Mouse (Mus musculus) layer of hippocampus, adult 9-10 months (tissue): Measurements from ENCODE around the gene Sp7.

Source experiments
- DNase-seq: peaks from one replicate; pipeline ENCODE4 v3.0.0; 2022; ENCODE audit warnings: low spot score

Gene Sp7

DNA sequence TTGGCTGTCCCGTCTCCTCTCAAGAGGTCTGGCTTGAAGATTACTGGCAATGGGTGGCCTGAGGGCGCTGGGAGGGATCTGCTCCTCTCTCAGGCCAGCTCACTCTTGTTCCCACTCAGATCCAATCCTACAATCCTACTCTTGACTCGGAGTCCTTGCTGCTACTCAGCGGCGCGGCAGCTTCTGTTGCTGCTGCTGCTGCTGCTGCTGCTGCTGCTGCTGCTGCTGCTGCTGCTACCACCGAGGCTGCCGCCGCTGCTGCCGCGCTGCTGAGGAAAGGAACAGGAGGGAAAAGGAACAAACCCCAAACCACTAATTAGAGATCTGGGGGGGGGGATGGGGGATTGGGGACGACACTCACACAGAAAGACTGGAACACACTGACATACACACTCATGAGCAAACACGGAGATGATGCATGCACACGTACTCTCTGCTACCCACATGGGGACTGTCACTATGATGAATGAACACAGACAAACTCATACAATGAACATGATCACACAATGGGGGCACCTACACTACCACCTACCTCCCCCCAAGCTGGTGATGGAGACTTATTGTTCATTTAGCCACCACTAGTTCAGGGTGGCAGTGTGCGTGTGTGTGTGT lies at the start of gene Sp7:
Sp7 (minus strand) TSS at position 450 of the 612 bp plus-strand sequence.
- DNase-seq, result no peak

DNA sequence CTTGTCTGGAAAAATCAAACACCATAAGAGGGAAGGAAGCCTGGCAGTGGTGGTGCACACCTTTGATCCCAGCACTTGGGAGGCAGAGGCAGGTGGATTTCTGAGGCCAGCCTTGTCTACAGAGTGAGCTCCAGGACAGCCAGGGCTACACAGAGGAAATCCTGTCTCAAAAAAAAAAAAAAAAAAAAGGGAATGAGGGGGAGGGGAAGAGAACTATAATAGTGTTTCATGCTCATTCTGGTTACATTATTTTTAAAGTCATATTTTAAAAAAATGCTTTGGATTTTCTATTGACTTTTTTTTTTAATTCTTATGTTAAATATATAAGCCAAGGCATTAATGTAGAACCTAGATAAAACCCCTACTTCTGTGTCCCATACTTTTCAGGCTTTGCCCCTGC lies 46.7 kb upstream of the Sp7 start:
- no peak for DNase-seq

GRCm38 (mm10) chr15:102411077-102411476 lies 44.1 kb upstream of the Sp7 start:
- DNase-seq, result no peak

DNA sequence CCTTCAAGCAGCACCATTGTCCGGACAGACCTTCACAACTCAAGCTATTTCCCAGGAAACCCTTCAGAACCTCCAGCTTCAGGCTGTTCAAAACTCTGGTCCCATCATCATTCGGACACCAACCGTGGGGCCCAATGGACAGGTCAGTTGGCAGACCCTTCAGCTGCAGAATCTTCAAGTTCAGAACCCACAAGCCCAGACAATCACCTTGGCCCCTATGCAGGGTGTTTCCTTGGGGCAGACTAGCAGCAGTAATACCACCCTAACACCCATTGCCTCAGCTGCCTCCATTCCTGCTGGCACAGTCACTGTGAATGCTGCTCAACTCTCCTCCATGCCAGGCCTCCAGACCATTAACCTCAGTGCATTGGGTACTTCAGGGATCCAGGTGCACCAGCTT lies 42.3 kb upstream of the Sp7 start:
- DNase-seq, result no peak

DNA sequence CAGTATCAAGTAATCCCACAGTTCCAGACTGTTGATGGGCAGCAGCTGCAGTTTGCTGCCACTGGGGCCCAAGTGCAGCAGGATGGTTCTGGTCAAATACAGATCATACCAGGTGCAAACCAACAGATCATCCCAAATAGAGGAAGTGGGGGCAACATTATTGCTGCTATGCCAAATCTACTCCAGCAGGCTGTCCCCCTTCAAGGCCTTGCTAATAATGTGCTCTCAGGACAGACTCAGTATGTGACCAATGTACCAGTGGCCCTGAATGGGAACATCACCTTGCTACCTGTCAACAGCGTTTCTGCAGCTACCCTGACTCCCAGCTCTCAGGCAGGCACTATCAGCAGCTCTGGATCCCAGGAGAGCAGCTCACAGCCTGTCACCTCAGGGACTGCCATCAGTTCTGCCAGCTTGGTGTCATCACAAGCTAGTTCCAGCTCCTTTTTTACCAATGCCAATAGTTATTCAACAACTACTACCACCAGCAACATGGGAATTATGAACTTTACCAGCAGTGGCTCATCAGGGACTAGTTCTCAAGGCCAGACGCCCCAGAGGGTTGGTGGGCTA lies 41.7 kb upstream of the Sp7 start:
- DNase-seq, result no peak

- no peak for DNase-seq
These were observed 40.9 kb upstream of the Sp7 start for GRCm38 (mm10) chr15:102407681-102408557.

DNA sequence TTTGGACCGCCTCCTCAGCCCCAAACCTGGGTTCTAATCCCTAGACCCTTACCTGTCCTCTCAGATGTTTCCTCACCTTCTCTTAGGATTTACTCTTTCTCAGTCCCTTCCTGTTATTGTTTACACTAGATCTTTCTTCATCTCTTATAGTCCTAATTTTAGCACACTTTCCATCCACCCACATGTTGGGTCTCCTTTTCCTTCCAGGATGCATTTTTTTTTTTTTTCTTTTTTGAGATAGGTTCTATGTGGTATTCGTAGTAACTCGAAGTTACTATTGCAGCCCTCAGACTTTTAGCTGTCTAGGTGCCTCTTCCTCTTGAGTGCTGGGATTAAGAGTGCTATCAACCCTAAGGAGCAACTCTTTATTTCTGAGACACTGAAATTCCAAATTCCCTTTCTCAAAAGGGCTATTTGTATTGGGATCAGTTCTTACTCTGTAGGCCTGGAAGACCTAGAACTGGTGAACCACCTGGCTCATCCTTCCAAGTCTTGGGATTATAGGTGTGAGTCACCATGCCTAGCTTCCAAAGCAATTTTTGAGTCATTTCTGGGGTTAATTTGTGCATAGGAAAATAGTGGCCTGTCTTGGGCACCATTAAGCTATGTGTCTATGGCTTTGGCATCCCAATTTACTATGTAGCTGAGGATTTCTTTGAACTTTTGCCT lies 40.1 kb upstream of the Sp7 start:
- DNase-seq, result no peak

DNA sequence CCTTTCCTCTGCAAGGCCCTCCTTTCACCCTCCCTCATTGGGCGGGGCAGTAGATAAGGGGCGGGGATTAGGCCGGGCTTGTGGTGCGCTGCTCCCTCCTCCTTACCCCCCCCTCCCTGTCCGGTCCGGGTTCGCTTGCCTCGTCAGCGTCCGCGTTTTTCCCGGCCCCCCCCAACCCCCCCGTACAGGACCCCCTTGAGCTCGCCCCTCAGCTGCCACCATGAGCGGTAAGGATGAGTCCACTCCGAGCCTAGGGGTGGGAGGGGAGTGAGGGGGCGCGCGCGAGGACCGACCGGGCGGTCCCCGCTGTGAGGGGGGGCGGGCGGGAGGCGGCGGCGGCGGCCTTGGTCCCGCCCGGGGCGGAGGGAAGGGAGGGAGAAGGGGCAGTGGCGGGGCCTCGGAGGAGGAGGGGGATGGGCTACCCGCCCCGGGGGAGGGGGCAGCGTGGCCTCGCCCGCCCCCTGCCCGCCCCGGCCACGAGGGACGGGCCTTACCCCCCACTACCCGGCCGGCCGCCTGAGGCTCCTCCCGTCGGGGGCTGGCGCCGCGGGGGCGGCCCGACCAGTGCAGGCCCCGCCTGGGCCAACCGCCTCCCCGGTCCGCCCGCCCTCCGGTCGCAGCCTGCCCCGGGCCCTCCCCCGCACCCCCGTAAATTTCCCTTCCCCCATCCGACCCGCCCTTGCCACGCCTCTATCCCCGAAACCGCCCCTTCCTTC lies 39.4 kb upstream of the Sp7 start:
- no peak for DNase-seq

GRCm38 (mm10) chr15:102405489-102406195 lies 38.7 kb upstream of the Sp7 start, which contains the start of gene Sp1:
Sp1 (plus strand) TSS chr15:102406143.
- peak; percentile 100 for DNase-seq

- peak; percentile 82 for DNase-seq
These were observed 37.9 kb upstream of the Sp7 start for GRCm38 (mm10) chr15:102404608-102405488.

DNA sequence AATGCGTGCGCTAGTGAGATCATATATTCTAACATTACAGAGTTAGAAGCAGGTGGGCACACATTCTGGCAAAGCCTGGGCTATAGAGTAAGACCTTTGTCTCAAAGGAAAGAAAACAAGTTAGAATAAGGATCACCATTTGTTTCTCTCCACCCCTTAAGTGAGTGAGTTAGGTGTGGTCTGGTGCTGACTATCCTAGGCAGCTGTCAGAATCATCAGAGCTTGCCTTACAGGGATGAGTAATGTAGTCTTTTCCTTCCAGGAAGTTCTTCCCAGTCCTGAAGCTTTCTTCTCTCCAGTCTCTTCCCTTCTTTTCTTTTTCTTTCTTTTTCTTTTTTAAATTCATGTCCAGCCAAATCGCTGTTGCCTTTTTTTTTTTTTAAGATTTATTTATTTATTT lies 35.2 kb upstream of the Sp7 start:
- no peak for DNase-seq

DNA sequence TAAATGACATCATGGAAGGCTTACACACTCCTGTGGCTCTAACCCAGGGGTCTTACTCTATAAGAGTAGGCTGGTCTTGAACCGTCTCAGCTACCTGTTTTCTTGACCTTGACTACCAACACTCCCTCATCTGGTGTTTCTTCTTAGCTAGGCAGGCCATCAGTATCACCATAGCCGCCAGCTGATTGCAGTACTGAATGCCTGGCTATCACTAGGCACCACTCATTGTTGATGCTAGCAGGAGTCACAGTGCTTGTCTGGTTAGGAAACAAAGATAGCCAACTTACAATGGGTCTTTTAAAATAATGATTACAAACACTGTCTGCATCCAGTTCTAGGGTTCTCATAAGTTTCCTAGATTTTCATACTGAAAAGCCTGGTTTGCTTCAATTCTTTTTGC lies 34.3 kb upstream of the Sp7 start:
- no peak for DNase-seq

- no peak for DNase-seq
These were observed 33.6 kb upstream of the Sp7 start for GRCm38 (mm10) chr15:102400476-102401045.

DNA sequence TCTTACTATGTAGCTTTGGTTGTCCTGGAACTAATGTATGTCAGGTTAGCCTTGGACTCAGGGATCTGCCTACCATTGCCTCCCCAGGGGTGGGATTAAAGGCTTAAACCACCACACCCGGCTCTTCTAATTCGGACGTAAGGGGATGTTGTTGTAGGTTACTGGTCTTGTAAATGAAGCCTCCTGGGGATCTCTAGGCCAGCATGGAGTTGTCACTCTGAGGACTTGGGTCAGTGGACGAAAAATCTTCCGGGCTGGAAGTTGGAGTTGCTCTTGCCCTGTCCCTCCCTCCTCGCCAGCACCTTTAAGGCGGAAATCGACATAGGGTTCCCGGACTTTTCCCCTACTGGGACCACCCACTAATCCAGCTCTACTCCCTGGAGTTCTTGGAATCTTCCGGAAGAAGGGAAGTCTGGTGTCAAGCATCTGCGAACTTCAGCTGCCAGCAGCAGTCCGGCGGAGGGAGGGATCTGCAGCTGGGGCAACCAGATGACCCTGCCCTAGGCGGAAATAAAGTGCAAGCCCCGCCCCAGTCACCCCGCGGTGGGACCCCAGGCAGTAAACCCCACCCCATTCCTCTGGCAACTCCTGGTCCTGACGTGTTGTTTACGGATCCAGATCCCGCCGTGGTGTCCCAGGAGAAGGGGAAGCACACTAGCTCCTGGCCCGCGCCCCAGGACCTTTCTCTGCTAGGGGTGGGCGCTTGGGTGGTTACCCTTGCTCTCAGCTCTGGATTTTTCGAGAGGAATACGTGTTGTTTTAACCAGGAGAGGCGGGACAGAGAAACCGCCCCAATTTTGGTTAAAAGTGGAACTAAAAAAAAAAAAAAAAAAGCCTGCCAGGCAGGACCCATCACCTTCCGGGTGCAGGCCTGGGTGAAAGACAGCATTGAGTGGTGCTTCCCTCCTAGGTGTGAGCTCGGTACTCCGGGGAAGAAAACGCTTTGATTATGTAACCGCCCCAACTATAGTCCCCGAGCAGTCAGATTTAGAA lies 32.5 kb upstream of the Sp7 start:
- DNase-seq, result no peak

DNA sequence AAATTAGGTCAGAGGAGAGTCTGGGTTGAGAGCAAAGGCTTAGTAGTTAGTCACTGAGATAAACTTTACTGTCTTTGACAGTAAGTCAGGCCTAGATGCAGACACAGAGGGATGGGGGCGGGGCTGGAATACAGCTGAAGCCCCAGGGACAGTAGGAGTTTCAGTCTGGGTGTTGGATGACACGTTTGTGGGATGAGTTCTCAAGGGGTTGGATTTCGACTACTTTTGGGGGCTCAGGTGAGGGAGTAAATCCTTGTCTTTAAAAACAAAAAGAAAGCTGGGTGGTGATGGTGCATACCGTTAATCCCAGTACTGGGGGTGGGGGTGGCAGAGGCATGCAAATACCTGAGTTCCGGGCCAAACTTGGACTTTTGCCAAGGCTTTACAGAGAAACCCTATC lies 31.6 kb upstream of the Sp7 start:
- no peak for DNase-seq

GRCm38 (mm10) chr15:102395061-102395460 lies 28.1 kb upstream of the Sp7 start:
- DNase-seq, result no peak

GRCm38 (mm10) chr15:102393584-102394014 lies 26.6 kb upstream of the Sp7 start:
- DNase-seq, result no peak

- DNase-seq, result no peak
These were observed 25.5 kb upstream of the Sp7 start for GRCm38 (mm10) chr15:102392520-102392919.

- no peak for DNase-seq
These were observed 22.0 kb upstream of the Sp7 start for GRCm38 (mm10) chr15:102388942-102389341.
